Mouse (Mus musculus): ENCODE results near the gene Afap1. TPM values are rescaled to one million over a fixed set of nuclear protein-coding genes. Genes with fewer than 3 reads are reported as not detected.

The Afap1 gene
- polyA plus RNA-seq, 1 experiment from 2014 or later = 21.5 TPM

DNA sequence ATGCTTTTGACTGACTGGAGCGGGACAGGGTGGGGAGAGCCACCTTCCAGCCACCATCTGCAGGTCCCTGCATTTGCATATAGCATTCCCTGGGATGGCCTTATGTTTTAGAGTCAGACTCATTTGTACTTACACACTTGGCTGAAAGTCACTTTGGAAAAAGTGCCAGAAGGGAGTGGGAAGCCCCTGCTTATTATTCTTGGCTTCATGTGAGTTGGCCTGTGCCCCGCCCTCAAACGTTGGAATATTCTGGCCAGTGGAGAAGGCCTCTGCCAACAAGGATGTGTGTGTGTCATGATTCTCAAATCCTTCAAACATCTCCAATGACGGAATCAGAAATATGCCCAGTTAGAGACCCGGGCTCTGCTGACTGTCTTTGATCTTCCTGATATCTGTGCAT lies 88.2 kb downstream of the Afap1 start:
- no peak overlapping the region for H3K9ac ChIP-seq
- no peak overlapping the region for H3K27ac ChIP-seq
- 69% methylated on average over 5 of the region's 5 CpGs for WGBS
- no peak overlapping the region for H3K4me3 ChIP-seq
- H3K27me3 ChIP-seq = no peaks in the 10 kb centered on the region
- ATAC-seq (ENCODE audit: borderline replicate concordance, extremely low read depth, low FRiP score, low TSS enrichment) = no peak
- no peaks in the 10 kb centered on the region for H3K4me1 ChIP-seq
- peaks cover 55% of the 10 kb centered on the region for H3K36me3 ChIP-seq
- H3K4me2 ChIP-seq = no peak overlapping the region
- H3K9me3 ChIP-seq = no peaks in the 10 kb centered on the region

DNA sequence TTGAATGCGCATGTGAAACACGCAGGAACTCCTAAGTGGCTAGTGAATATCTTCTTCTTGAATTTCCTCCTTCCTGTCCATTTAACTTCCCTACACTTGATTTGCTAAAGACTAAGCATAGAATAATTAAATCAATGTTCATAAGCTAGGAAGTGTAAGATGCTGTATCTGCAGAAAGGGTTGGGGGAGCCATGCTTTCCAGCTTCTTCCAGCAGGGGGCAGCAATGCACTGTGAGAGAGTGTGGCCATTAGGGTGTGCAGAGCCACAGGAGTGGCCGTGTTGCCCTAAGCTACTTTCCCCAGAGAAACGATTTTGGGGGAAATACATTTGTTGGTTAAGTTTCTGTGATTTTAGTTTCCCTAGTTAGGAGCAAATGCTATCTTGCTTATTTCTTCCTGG lies 88.9 kb downstream of the Afap1 start:
- Histone ChIP-seq H3K9me3 (no peaks in the 10 kb centered on the region), H3K9ac (no peak overlapping the region), H3K27me3 (no peaks in the 10 kb centered on the region), H3K36me3 (peaks cover 54% of the 10 kb centered on the region), H3K4me3 (no peak overlapping the region), H3K27ac (no peak overlapping the region), H3K4me2 (no peak overlapping the region), H3K4me1 (no peaks in the 10 kb centered on the region)
- no peak for ATAC-seq (ENCODE audit: borderline replicate concordance, extremely low read depth, low FRiP score, low TSS enrichment)
- 49% methylated on average over 4 of the region's 4 CpGs for WGBS

DNA sequence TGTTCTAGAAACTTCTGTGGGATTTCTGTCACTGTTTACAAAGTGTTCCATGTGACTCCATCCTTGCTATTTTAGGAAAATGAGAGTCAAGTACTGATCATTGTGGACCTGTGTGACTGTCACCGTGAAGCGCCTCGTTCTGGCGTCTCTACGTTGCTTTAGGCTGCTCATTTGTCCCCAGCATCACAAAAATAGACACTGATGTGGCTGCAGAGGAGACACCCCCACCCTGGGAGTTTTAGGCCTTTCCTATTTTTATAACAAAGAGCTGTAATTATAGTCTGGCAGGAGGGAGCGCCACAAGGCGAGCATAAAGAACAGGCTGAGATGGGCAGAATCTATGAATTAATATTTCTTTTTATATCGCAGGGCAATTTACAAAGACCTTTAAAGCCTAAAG lies 92.5 kb downstream of the Afap1 start:
- Histone ChIP-seq H3K4me3 (no peak overlapping the region), H3K36me3 (peaks cover 55% of the 10 kb centered on the region), H3K27ac (no peak overlapping the region), H3K27me3 (no peaks in the 10 kb centered on the region), H3K9me3 (no peaks in the 10 kb centered on the region), H3K4me1 (no peaks in the 10 kb centered on the region), H3K9ac (no peak overlapping the region), H3K4me2 (no peak overlapping the region)
- 80% methylated on average over 8 of the region's 8 CpGs for WGBS
- no peak for ATAC-seq (ENCODE audit: borderline replicate concordance, extremely low read depth, low FRiP score, low TSS enrichment)

- Histone ChIP-seq H3K4me2 (no peak overlapping the region), H3K9ac (no peak overlapping the region), H3K4me3 (no peak overlapping the region), H3K4me1 (no peaks in the 10 kb centered on the region), H3K9me3 (no peaks in the 10 kb centered on the region), H3K27ac (no peak overlapping the region), H3K36me3 (peaks cover 56% of the 10 kb centered on the region), H3K27me3 (no peaks in the 10 kb centered on the region)
- WGBS = 92% methylated on average over 8 of the region's 8 CpGs
- ATAC-seq (ENCODE audit: borderline replicate concordance, extremely low read depth, low FRiP score, low TSS enrichment) = no peak
Observed at GRCm38 (mm10) chr5:35988085-35988484, 95.0 kb downstream of the Afap1 start.

GRCm38 (mm10) chr5:35989506-35989905 lies 96.4 kb downstream of the Afap1 start:
- no peak overlapping the region for H3K27ac ChIP-seq
- H3K36me3 ChIP-seq = peaks cover 56% of the 10 kb centered on the region
- H3K9ac ChIP-seq = no peak overlapping the region
- H3K4me2 ChIP-seq = no peak overlapping the region
- no peaks in the 10 kb centered on the region for H3K27me3 ChIP-seq
- no peaks in the 10 kb centered on the region for H3K4me1 ChIP-seq
- H3K4me3 ChIP-seq = no peak overlapping the region
- H3K9me3 ChIP-seq = no peaks in the 10 kb centered on the region
- WGBS = 82% methylated on average over 6 of the region's 6 CpGs
- ATAC-seq (ENCODE audit: borderline replicate concordance, extremely low read depth, low FRiP score, low TSS enrichment) = no peak

- Histone ChIP-seq H3K9ac (no peak overlapping the region), H3K4me2 (no peak overlapping the region), H3K27ac (no peak overlapping the region), H3K4me3 (no peak overlapping the region), H3K4me1 (no peaks in the 10 kb centered on the region), H3K27me3 (no peaks in the 10 kb centered on the region), H3K9me3 (no peaks in the 10 kb centered on the region), H3K36me3 (peaks cover 52% of the 10 kb centered on the region)
- 83% methylated on average over 11 of the region's 11 CpGs for WGBS
- ATAC-seq (ENCODE audit: borderline replicate concordance, extremely low read depth, low FRiP score, low TSS enrichment) = no peak
Observed at GRCm38 (mm10) chr5:35989986-35990735, 97.0 kb downstream of the Afap1 start.

- no peaks in the 10 kb centered on the region for H3K4me1 ChIP-seq
- H3K27ac ChIP-seq = no peak overlapping the region
- no peaks in the 10 kb centered on the region for H3K9me3 ChIP-seq
- no peak overlapping the region for H3K4me3 ChIP-seq
- no peak overlapping the region for H3K4me2 ChIP-seq
- H3K27me3 ChIP-seq = no peaks in the 10 kb centered on the region
- H3K36me3 ChIP-seq = peaks cover 34% of the 10 kb centered on the region
- ATAC-seq (ENCODE audit: borderline replicate concordance, extremely low read depth, low FRiP score, low TSS enrichment) = no peak
- H3K9ac ChIP-seq = no peak overlapping the region
- WGBS = 75% methylated on average over 10 of the region's 10 CpGs
Observed at GRCm38 (mm10) chr5:36003797-36004196, 110.7 kb downstream of the Afap1 start.

- WGBS = 55% methylated on average over 8 of the region's 8 CpGs
- ATAC-seq (ENCODE audit: borderline replicate concordance, extremely low read depth, low FRiP score, low TSS enrichment) = no peak
- H3K9ac ChIP-seq = no peak overlapping the region
- H3K4me3 ChIP-seq = no peak overlapping the region
- peaks cover 16% of the 10 kb centered on the region for H3K36me3 ChIP-seq
- no peaks in the 10 kb centered on the region for H3K9me3 ChIP-seq
- no peaks in the 10 kb centered on the region for H3K27me3 ChIP-seq
- no peaks in the 10 kb centered on the region for H3K4me1 ChIP-seq
- H3K4me2 ChIP-seq = no peak overlapping the region
- H3K27ac ChIP-seq = no peak overlapping the region
Observed at GRCm38 (mm10) chr5:36006106-36006505, 113.0 kb downstream of the Afap1 start.

- H3K4me1 ChIP-seq = no peaks in the 10 kb centered on the region
- H3K9me3 ChIP-seq = no peaks in the 10 kb centered on the region
- no peak overlapping the region for H3K4me2 ChIP-seq
- H3K27ac ChIP-seq = no peak overlapping the region
- H3K4me3 ChIP-seq = no peak overlapping the region
- ATAC-seq (ENCODE audit: borderline replicate concordance, extremely low read depth, low FRiP score, low TSS enrichment) = no peak
- peaks cover 12% of the 10 kb centered on the region for H3K36me3 ChIP-seq
- no peaks in the 10 kb centered on the region for H3K27me3 ChIP-seq
- H3K9ac ChIP-seq = no peak overlapping the region
- 68% methylated on average over 5 of the region's 5 CpGs for WGBS
Observed at GRCm38 (mm10) chr5:36006586-36006985, 113.5 kb downstream of the Afap1 start.

- 71% methylated on average over 10 of the region's 10 CpGs for WGBS
- ATAC-seq (ENCODE audit: borderline replicate concordance, extremely low read depth, low FRiP score, low TSS enrichment) = no peak
Observed at GRCm38 (mm10) chr5:36007649-36008048, 114.5 kb downstream of the Afap1 start.

DNA sequence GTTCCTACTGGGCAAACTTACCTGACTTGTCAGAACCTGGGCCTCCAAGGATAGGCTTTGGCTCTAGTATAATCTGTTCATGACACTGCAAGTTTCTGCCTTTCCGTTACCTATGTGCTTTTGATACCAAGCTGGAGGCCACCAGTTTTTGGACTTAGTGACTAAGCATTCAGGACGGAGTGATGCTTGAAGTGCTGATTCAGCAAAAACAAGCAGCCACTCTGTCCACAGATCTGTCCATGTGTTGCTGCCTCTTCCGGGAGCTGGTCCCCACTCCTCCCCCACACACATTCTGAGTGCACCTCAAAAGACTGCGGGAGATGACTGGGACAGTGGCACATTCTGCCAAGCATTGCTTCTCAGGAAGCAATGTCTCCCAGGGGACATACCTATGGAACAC lies 116.3 kb downstream of the Afap1 start:
- no peak overlapping the region for H3K9ac ChIP-seq
- no peaks in the 10 kb centered on the region for H3K4me1 ChIP-seq
- ATAC-seq (ENCODE audit: borderline replicate concordance, extremely low read depth, low FRiP score, low TSS enrichment) = no peak
- H3K27me3 ChIP-seq = no peaks in the 10 kb centered on the region
- no peaks in the 10 kb centered on the region for H3K9me3 ChIP-seq
- WGBS = 71% methylated on average over 4 of the region's 4 CpGs
- 0 out of 2 replicates have a peak, but pooled peaks cover 1% of the 10 kb centered on the region for H3K36me3 ChIP-seq
- H3K4me3 ChIP-seq = no peak overlapping the region
- no peak overlapping the region for H3K27ac ChIP-seq
- no peak overlapping the region for H3K4me2 ChIP-seq

More at GRCm38 (mm10) chr5:36007649-36008048, 114.5 kb downstream of the Afap1 start:
- no peaks in the 10 kb centered on the region for H3K4me1 ChIP-seq
- no peaks in the 10 kb centered on the region for H3K9me3 ChIP-seq
- no peak overlapping the region for H3K4me2 ChIP-seq
- no peaks in the 10 kb centered on the region for H3K27me3 ChIP-seq
- H3K4me3 ChIP-seq = no peak overlapping the region
- H3K9ac ChIP-seq = no peak overlapping the region
- H3K36me3 ChIP-seq = peaks cover 7% of the 10 kb centered on the region
- H3K27ac ChIP-seq = no peak overlapping the region

- Histone ChIP-seq H3K9me3 (no peaks in the 10 kb centered on the region), H3K27me3 (no peaks in the 10 kb centered on the region), H3K27ac (no peak overlapping the region), H3K36me3 (peaks cover 9% of the 10 kb centered on the region; the same call in 1 of the 2 replicates), H3K9ac (no peak overlapping the region), H3K4me2 (no peak overlapping the region), H3K4me3 (no peak overlapping the region), H3K4me1 (no peaks in the 10 kb centered on the region)
- WGBS = 82% methylated on average over 3 of the region's 3 CpGs
- no peak for ATAC-seq (ENCODE audit: borderline replicate concordance, extremely low read depth, low FRiP score, low TSS enrichment)
Observed at GRCm38 (mm10) chr5:36018366-36018765, 125.2 kb downstream of the Afap1 start.

Data from lung, embryonic 15.5 days (tissue).